Mouse (Mus musculus): Measurements from ENCODE around the gene AI464131. TPM values are rescaled to one million over a fixed set of nuclear protein-coding genes. Genes with fewer than 3 reads are reported as not detected.

Gene AI464131
- polyA plus RNA-seq, 1 experiment from 2014 or later = 11.6 TPM

GRCm38 (mm10) chr4:41520641-41521040, 17.8 kb upstream of the AI464131 start:
- ATAC-seq = no peak
- Histone ChIP-seq H3K4me1 (replicated peaks; ENCODE audit: control insufficient read depth, insufficient read depth, low read length) (peaks cover 7% of the 10 kb centered on the region; the same call in 1 of the 2 replicates), H3K9me3 (ENCODE audit: control insufficient read depth) (no peaks in the 10 kb centered on the region), H3K4me3 (ENCODE audit: low read depth, low read length) (no peak overlapping the region), H3K4me2 (replicated peaks; ENCODE audit: low read depth) (peak overlapping the region; percentile 31), H3K27ac (ENCODE audit: low read depth, low read length) (no peak overlapping the region; the same call in 1 of the 2 replicates), H3K9ac (ENCODE audit: low read depth, low read length) (no peak overlapping the region), H3K36me3 (ENCODE audit: control insufficient read depth, insufficient read depth) (no peaks in the 10 kb centered on the region), H3K27me3 (replicated peaks; ENCODE audit: control insufficient read depth, insufficient read depth, low read length) (no peaks in the 10 kb centered on the region)
- 33% methylated on average over 14 of the region's 14 CpGs for WGBS
- no peak for TF ChIP-seq CTCF (IDR thresholded peaks at IDR 0.05; ENCODE audit: low read depth)

DNA sequence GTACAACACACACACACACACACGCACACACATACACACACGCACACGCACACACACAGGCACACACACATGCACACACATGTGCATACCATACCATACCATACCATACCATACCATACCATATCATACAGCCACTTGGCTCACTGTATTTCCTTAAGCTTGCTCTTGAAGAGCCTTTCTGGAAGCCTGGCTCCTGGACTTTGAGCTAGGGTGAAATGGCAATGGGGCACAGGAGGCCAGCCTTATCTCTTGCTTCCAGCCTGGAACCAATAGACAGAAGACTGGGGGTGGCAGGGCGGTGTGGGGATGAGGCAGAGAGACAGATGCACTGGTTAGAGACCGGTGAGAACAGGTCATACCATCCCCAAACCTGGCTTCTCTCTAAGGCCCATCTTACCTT, 16.3 kb upstream of the AI464131 start:
- ATAC-seq = peak; percentile 79
- WGBS = 63% methylated on average over 5 of the region's 5 CpGs
- H3K27ac ChIP-seq (ENCODE audit: low read depth, low read length) = peak overlapping the region; percentile 79
- peak overlapping the region; percentile 45 for H3K4me2 ChIP-seq (replicated peaks; ENCODE audit: low read depth)
- no peaks in the 10 kb centered on the region for H3K36me3 ChIP-seq (ENCODE audit: control insufficient read depth, insufficient read depth)
- H3K4me3 ChIP-seq (ENCODE audit: low read depth, low read length) = no peak overlapping the region
- peaks cover 7% of the 10 kb centered on the region; the same call in 1 of the 2 replicates for H3K4me1 ChIP-seq (replicated peaks; ENCODE audit: control insufficient read depth, insufficient read depth, low read length)
- no peak overlapping the region for H3K9ac ChIP-seq (ENCODE audit: low read depth, low read length)
- H3K27me3 ChIP-seq (replicated peaks; ENCODE audit: control insufficient read depth, insufficient read depth, low read length) = no peaks in the 10 kb centered on the region
- TF ChIP-seq CTCF (IDR thresholded peaks at IDR 0.05; ENCODE audit: low read depth) = no peak
- no peaks in the 10 kb centered on the region for H3K9me3 ChIP-seq (ENCODE audit: control insufficient read depth)

DNA sequence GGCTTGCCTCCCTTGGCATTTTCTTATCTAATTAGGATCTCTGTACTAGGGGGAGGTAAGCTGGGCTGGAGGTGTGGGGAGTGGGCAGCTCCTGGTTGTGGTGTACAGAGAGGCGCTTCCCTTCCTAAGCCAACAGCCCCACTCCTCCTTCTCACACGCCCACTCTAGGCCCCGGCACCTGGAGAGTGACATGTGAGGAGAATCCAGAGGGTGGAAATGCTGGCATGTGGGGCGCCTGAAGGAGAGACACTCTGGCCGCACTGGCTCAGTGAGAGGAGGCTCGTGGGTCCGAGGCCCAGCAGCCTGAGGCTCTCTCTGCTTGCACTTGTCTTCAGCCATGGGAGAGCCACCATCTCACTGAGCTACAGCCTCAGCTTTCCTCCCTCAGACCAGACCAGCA, 15.5 kb upstream of the AI464131 start:
- Histone ChIP-seq H3K27me3 (replicated peaks; ENCODE audit: control insufficient read depth, insufficient read depth, low read length) (no peaks in the 10 kb centered on the region), H3K36me3 (ENCODE audit: control insufficient read depth, insufficient read depth) (no peaks in the 10 kb centered on the region), H3K9ac (ENCODE audit: low read depth, low read length) (peak overlapping the region; percentile 17; the same call in 1 of the 2 replicates), H3K4me1 (replicated peaks; ENCODE audit: control insufficient read depth, insufficient read depth, low read length) (peaks cover 7% of the 10 kb centered on the region; the same call in 1 of the 2 replicates), H3K9me3 (ENCODE audit: control insufficient read depth) (no peaks in the 10 kb centered on the region), H3K4me3 (ENCODE audit: low read depth, low read length) (no peak overlapping the region), H3K27ac (ENCODE audit: low read depth, low read length) (peak overlapping the region; percentile 79), H3K4me2 (replicated peaks; ENCODE audit: low read depth) (peak overlapping the region; percentile 45)
- no peak for ATAC-seq
- TF ChIP-seq CTCF (IDR thresholded peaks at IDR 0.05; ENCODE audit: low read depth) = no peak
- 46% methylated on average over 7 of the region's 7 CpGs for WGBS

GRCm38 (mm10) chr4:41517233-41517632, 14.4 kb upstream of the AI464131 start, which contains the start of gene 1110017D15Rik:
Gene 1110017D15Rik (minus strand): TSS chr4:41517333.
- no peaks in the 10 kb centered on the region for H3K27me3 ChIP-seq (replicated peaks; ENCODE audit: control insufficient read depth, insufficient read depth, low read length)
- no peaks in the 10 kb centered on the region for H3K9me3 ChIP-seq (ENCODE audit: control insufficient read depth)
- H3K36me3 ChIP-seq (ENCODE audit: control insufficient read depth, insufficient read depth) = no peaks in the 10 kb centered on the region
- no peak for ATAC-seq
- 83% methylated on average over 2 of the region's 2 CpGs for WGBS
- H3K9ac ChIP-seq (ENCODE audit: low read depth, low read length) = peak within 1 kb of the TSS; percentile 17; the same call in 1 of the 2 replicates
- H3K4me2 ChIP-seq (replicated peaks; ENCODE audit: low read depth) = peak within 1 kb of the TSS; percentile 45
- no peak within 1 kb of the TSS for H3K4me3 ChIP-seq (ENCODE audit: low read depth, low read length)
- no peak for TF ChIP-seq CTCF (IDR thresholded peaks at IDR 0.05; ENCODE audit: low read depth)
- H3K27ac ChIP-seq (ENCODE audit: low read depth, low read length) = peak within 1 kb of the TSS; percentile 79; the same call in 1 of the 2 replicates
- peaks cover 7% of the 10 kb centered on the region; the same call in 1 of the 2 replicates for H3K4me1 ChIP-seq (replicated peaks; ENCODE audit: control insufficient read depth, insufficient read depth, low read length)

DNA sequence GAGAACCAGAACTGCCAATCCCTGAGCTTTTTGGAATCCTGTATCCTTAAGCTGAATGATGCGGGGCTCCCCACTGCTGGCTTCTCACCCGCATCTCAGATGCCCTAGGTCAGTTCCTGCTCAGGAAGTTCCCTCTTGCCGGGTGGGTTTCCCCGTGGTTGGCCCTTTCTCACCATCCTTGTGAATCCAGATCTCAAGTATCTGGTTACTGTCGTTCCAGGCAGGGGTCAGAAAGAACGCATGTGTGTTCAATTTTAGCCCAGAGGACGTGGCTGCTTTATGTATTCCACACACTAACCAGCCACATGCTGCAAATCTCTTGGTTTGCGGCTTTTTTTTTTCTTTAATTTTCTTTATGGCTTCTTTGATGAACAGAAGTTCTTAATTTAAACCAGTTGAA, 10.8 kb upstream of the AI464131 start:
- ATAC-seq = no peak
- H3K4me3 ChIP-seq (ENCODE audit: low read depth, low read length) = no peak overlapping the region
- H3K9ac ChIP-seq (ENCODE audit: low read depth, low read length) = no peak overlapping the region
- TF ChIP-seq CTCF (IDR thresholded peaks at IDR 0.05; ENCODE audit: low read depth) = no peak
- WGBS = 33% methylated on average over 8 of the region's 8 CpGs
- no peaks in the 10 kb centered on the region for H3K9me3 ChIP-seq (ENCODE audit: control insufficient read depth)
- no peak overlapping the region for H3K27ac ChIP-seq (ENCODE audit: low read depth, low read length)
- no peak overlapping the region for H3K4me2 ChIP-seq (replicated peaks; ENCODE audit: low read depth)
- H3K4me1 ChIP-seq (replicated peaks; ENCODE audit: control insufficient read depth, insufficient read depth, low read length) = no peaks in the 10 kb centered on the region
- H3K27me3 ChIP-seq (replicated peaks; ENCODE audit: control insufficient read depth, insufficient read depth, low read length) = no peaks in the 10 kb centered on the region
- H3K36me3 ChIP-seq (ENCODE audit: control insufficient read depth, insufficient read depth) = no peaks in the 10 kb centered on the region

- 49% methylated on average over 4 of the region's 4 CpGs for WGBS
- no peak for ATAC-seq
- H3K36me3 ChIP-seq (ENCODE audit: control insufficient read depth, insufficient read depth) = no peaks in the 10 kb centered on the region
Measured at GRCm38 (mm10) chr4:41513309-41513708, 10.4 kb upstream of the AI464131 start.

More at GRCm38 (mm10) chr4:41513309-41513708, 10.4 kb upstream of the AI464131 start:
- H3K27me3 ChIP-seq (replicated peaks; ENCODE audit: control insufficient read depth, insufficient read depth, low read length) = no peaks in the 10 kb centered on the region
- H3K9me3 ChIP-seq (ENCODE audit: control insufficient read depth) = no peaks in the 10 kb centered on the region
- H3K4me2 ChIP-seq (replicated peaks; ENCODE audit: low read depth) = no peak overlapping the region
- TF ChIP-seq CTCF (IDR thresholded peaks at IDR 0.05; ENCODE audit: low read depth) = no peak
- H3K4me1 ChIP-seq (replicated peaks; ENCODE audit: control insufficient read depth, insufficient read depth, low read length) = no peaks in the 10 kb centered on the region
- H3K4me3 ChIP-seq (ENCODE audit: low read depth, low read length) = no peak overlapping the region
- no peak overlapping the region for H3K27ac ChIP-seq (ENCODE audit: low read depth, low read length)
- no peak overlapping the region for H3K9ac ChIP-seq (ENCODE audit: low read depth, low read length)

Measured in intestine, postnatal 0 days (tissue).